Comparison of ENCODE assay signal across 8 mouse cellular contexts in genomic region chr5:124540383-124540786, GRCm38 (mm10). TPM values are rescaled to one million over a fixed set of nuclear protein-coding genes. Genes with fewer than 3 reads are reported as not detected.
A peak's percentile ranks its signal among the peaks of the same experiment; 100 is the strongest.
DNase-seq lines count a peak whose midpoint lies in the region; ATAC-seq and TF ChIP-seq lines count a peak whose summit lies in the region.

Gene Tmed2, plus strand, starts transcription at chr5:124540695.

- no peak for TF ChIP-seq CTCF in bone marrow macrophage, adult 2 months (IDR thresholded peaks at IDR 0.05; ENCODE audit: low read depth, low read length)
- TF ChIP-seq CTCF in embryonic fibroblast, embryonic 13.5 days (IDR thresholded peaks at IDR 0.05; ENCODE audit: borderline replicate concordance, insufficient read depth, low read length) = no peak

- H3K36me3 ChIP-seq in kidney, embryonic 14.5 days (ENCODE audit: control insufficient read depth, insufficient read depth, low read length) = peaks cover 22% of the 10 kb centered on the region
- peaks cover 19% of the 10 kb centered on the region for H3K36me3 ChIP-seq in limb, embryonic 15.5 days

- no peaks in the 10 kb centered on the region for H3K9me3 ChIP-seq in kidney, embryonic 14.5 days (ENCODE audit: control insufficient read depth, low read length)
- no peaks in the 10 kb centered on the region for H3K9me3 ChIP-seq in limb, embryonic 15.5 days

- H3K4me1 ChIP-seq in bone marrow macrophage, adult 2 months (ENCODE audit: control insufficient read depth, insufficient read depth, low read length) = peaks cover 12% of the 10 kb centered on the region
- H3K4me1 ChIP-seq in embryonic fibroblast, embryonic 13.5 days (ENCODE audit: control insufficient read depth, insufficient read depth, low read length) = peaks cover 4% of the 10 kb centered on the region
- peaks cover 16% of the 10 kb centered on the region for H3K4me1 ChIP-seq in kidney, embryonic 14.5 days (ENCODE audit: control insufficient read depth, insufficient read depth, low read length)
- H3K4me1 ChIP-seq in limb, embryonic 15.5 days = peaks cover 21% of the 10 kb centered on the region

- H3K9ac ChIP-seq in kidney, embryonic 14.5 days (ENCODE audit: low read depth, low read length) = peak within 1 kb of the TSS; percentile 94
- peak within 1 kb of the TSS; percentile 89 for H3K9ac ChIP-seq in limb, embryonic 15.5 days

- TF ChIP-seq POLR2A in bone marrow macrophage, adult 2 months (IDR thresholded peaks at IDR 0.05; ENCODE audit: borderline replicate concordance, low read depth, low read length) = no peak
- peak; percentile 42; the same call in 1 of the 2 replicates for TF ChIP-seq POLR2A in embryonic fibroblast, embryonic 13.5 days (IDR thresholded peaks at IDR 0.05; ENCODE audit: low read depth, low read length)

- H3K27me3 ChIP-seq in kidney, embryonic 14.5 days (ENCODE audit: control insufficient read depth, insufficient read depth, low read length) = no peaks in the 10 kb centered on the region
- H3K27me3 ChIP-seq in limb, embryonic 15.5 days = no peaks in the 10 kb centered on the region

- peak; percentile 97 for DNase-seq in A20 (ENCODE audit: low read depth, low spot score)
- peak; percentile 96 to 97 for DNase-seq in heart, adult 9 months (ENCODE audit: low spot score in 2 of 2)
- peak; percentile 90 for DNase-seq in monocyte, adult 2 months (ENCODE audit: low read depth in 1 of 2, low spot score in 2 of 2)
- DNase-seq in spleen, postnatal 36 days (ENCODE audit: low spot score in 2 of 2) = peak; percentile 94 to 95

- H3K4me2 ChIP-seq in kidney, embryonic 14.5 days (replicated peaks; ENCODE audit: low read depth, low read length) = peak within 1 kb of the TSS; percentile 70
- H3K4me2 ChIP-seq in limb, embryonic 15.5 days = peak within 1 kb of the TSS; percentile 49

- peak within 1 kb of the TSS; percentile 89 for H3K27ac ChIP-seq in bone marrow macrophage, adult 2 months (ENCODE audit: insufficient read depth, low read depth, low read length)
- peak within 1 kb of the TSS; percentile 90 for H3K27ac ChIP-seq in embryonic fibroblast, embryonic 13.5 days (ENCODE audit: insufficient read depth, low read length)
- peak within 1 kb of the TSS; percentile 85 for H3K27ac ChIP-seq in kidney, embryonic 14.5 days (ENCODE audit: low read depth, low read length)
- peak within 1 kb of the TSS; percentile 93 for H3K27ac ChIP-seq in limb, embryonic 15.5 days

- peak; percentile 95 for ATAC-seq in kidney, embryonic 14.5 days (ENCODE audit: low FRiP score, low TSS enrichment)
- ATAC-seq in limb, embryonic 15.5 days (ENCODE audit: insufficient number of reproducible peaks, low FRiP score, low TSS enrichment, low read depth) = peak; percentile 94

- H3K4me3 ChIP-seq in bone marrow macrophage, adult 2 months (ENCODE audit: insufficient read depth, low read length) = peak within 1 kb of the TSS; percentile 82
- H3K4me3 ChIP-seq in embryonic fibroblast, embryonic 13.5 days (ENCODE audit: insufficient read depth, low read length) = peak within 1 kb of the TSS; percentile 82
- peak within 1 kb of the TSS; percentile 99 for H3K4me3 ChIP-seq in kidney, embryonic 14.5 days (ENCODE audit: low read length)
- peak within 1 kb of the TSS; percentile 93 for H3K4me3 ChIP-seq in limb, embryonic 15.5 days

- under 1% methylated on average over 33 of the region's 35 CpGs for WGBS in kidney, embryonic 14.5 days
- under 1% methylated on average over 35 of the region's 35 CpGs for WGBS in limb, embryonic 15.5 days

RNA-seq across cellular contexts. Expression of gene Tmed2, which starts in this region (rescaled TPM):
- 339 and 358 TPM in 2 replicates for polyA plus RNA-seq in bone marrow macrophage, adult 2 months (2012; ENCODE audit: insufficient read depth, insufficient read length, missing spikeins)
- 510 and 665 TPM in 2 replicates for polyA plus RNA-seq in embryonic fibroblast, embryonic 13.5 days (2011; ENCODE audit: insufficient read length, low read depth, missing spikeins)
- 457 and 564 TPM in 2 replicates for polyA plus RNA-seq in kidney, embryonic 14.5 days (2014; fragmentation: Nextera tagmentation; extraction: Ambion mirVana)
- polyA plus RNA-seq in limb, embryonic 15.5 days (2015; fragmentation: Nextera tagmentation; extraction: Ambion mirVana) = 659 and 666 TPM in 2 replicates

Comparison
In these comparisons a context has a peak if more than half of its experiments do, and no peak if none do; other contexts are left out.
1. Peak in every context shown above with its lines: DNase-seq, ATAC-seq, H3K4me3 ChIP-seq and H3K27ac ChIP-seq.